Mouse (Mus musculus): ENCODE results near the gene Apbb1ip.
"Not testable (repeated sequence)": the region's sequence is repeated elsewhere in the genome, so short reads cannot be mapped to it uniquely, and the experiment has no call there.

Gene Apbb1ip

GRCm38 (mm10) chr2:22822293-22822692 lies 48.4 kb downstream of the Apbb1ip start:
- DNase-seq (ENCODE audit: low spot score), result no peak

DNA sequence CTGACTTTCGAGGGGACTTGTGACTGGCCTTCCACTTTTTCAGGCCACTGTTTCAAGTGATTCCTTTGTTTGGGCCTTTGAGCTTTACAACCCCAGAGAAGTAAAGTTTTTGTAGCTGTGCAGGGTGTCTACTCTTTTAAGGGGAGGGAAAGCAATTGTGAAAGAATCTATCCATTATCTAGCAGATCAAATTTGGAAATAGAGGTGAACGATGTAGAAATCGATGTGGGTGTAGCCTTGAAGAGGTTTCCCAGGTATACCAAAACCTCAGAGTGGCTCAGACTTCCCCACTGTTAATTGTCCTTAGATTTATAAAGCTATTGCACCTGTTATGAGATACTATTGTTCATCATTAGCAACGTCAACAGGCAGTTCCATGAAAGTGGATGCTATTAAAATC lies 71.6 kb downstream of the Apbb1ip start:
- no peak for DNase-seq (ENCODE audit: low spot score)

GRCm38 (mm10) chr2:22851900-22852299 lies 78.0 kb downstream of the Apbb1ip start:
- DNase-seq (ENCODE audit: low spot score), result no peak

GRCm38 (mm10) chr2:22857501-22857900 lies 83.6 kb downstream of the Apbb1ip start:
- DNase-seq (ENCODE audit: low spot score), result peak; percentile 9

DNA sequence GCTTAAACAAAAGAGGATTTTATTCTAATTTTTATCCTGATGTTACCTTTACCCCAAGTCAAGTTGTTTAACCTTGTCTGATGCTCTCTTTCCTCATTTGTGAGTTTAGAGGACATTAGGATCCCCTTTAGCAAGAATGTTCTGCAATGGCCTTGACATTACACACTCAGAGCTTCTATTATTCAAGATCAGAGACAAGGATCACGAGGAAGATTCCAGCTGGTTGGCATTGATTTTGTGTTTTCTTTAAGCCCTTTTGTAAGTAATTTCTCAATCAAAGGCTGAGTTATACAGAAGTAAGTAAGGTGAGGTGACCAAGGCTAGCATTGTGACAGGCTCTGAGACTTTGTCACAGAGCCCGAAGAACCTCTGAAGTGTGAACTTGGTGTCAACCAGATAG lies 88.3 kb downstream of the Apbb1ip start:
- DNase-seq (ENCODE audit: low spot score), result no peak

DNA sequence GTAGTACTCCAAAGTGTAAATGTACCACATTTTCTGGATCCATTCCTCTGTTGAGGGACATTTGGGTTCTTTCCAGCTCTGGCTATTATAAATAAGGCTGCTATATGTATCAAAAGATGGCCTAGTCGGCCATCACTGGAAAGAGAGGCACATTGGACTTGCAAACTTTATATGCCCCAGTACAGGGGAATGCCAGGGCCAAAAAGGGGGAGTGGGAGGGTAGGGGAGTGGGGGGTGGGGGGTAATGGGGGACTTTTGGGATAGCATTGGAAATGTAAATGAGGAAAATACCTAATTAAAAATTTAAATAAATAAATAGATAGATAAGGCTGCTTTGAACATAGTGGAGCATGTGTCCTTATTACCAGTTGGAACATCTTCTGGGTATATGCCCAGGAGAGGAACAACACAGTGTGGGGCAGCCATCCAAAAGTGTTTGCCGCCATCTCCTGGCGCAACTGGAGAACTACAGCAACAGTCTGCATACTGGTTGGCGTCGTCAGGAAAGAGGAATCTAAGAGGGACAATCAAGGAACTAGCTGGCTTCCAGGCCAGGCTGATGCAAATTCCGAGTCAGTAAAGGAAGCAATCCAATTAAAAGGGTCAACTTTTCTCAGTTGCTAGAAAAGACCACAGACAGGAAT lies 90.6 kb downstream of the Apbb1ip start:
- DNase-seq (ENCODE audit: low spot score), result peak; percentile 40

GRCm38 (mm10) chr2:22865818-22866217 lies 91.9 kb downstream of the Apbb1ip start:
- no peak for DNase-seq (ENCODE audit: low spot score)

DNA sequence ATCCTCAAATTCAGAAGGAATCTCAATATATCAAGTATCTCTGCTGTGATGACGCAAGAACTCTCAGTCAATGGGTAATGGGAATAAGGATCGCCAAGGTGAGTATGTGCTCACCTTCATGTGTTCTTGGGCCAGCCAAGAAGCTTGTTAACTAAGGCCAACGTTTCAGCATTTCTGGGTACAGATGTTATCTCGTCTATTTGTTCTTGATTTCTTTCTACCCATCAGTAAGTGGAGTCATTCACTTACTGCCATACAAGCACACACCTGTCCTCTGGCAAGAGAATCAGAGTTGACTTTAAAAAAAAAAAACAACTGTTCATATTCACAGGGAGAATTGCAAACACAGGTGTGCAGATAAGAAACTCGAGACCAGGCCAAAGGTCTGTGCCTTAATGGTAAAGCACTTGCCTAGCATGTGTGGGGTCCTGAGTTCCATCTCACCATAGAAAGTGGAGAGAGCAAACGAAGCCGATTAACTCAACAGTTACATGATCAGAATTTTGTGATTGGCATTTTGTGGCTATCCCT lies 93.1 kb downstream of the Apbb1ip start:
- no peak for DNase-seq (ENCODE audit: low spot score)

DNA sequence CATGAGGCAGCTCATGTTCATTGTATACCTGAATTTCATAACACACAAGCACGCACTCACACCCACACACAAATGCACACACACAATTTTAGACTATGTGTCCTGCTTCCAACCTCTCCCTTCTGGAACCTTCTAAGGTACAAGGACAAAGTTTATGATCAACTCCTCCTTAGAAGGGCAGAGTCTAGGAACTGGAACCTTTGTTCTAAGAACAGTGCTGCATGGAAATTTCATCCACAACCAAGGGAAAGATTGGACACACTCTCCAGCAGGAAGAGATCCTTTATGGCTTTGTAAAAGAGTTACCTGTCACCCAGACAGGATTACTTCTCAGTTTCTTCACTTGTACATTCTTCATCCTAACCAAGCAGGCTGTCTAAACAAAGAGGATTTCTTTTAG lies 99.3 kb downstream of the Apbb1ip start:
- DNase-seq (ENCODE audit: low spot score), result no peak

DNA sequence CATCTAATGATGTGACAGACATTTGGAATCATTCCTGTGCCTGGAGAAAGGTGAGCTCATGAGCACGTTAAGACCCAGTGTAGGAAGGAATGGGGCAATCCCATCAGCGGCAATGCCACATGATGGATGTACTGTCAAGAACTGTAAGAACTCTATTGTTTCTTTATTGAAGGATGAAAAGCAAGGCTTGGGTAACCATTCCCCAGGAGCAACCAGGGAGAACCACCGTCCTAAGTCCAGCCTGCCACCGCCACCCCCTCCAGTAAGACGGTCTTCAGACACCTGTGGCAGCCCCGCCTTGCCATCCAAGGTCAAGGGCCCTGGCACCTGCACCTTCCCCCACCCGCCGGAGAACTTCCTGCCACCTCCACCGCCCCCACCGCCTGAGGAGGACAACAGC lies 100.7 kb downstream of the Apbb1ip start:
- DNase-seq (ENCODE audit: low spot score), result no peak

GRCm38 (mm10) chr2:22876614-22877013 lies 102.7 kb downstream of the Apbb1ip start:
- no peak for DNase-seq (ENCODE audit: low spot score)

GRCm38 (mm10) chr2:22878781-22879180 lies 104.9 kb downstream of the Apbb1ip start:
- DNase-seq (ENCODE audit: low spot score), result no peak

DNA sequence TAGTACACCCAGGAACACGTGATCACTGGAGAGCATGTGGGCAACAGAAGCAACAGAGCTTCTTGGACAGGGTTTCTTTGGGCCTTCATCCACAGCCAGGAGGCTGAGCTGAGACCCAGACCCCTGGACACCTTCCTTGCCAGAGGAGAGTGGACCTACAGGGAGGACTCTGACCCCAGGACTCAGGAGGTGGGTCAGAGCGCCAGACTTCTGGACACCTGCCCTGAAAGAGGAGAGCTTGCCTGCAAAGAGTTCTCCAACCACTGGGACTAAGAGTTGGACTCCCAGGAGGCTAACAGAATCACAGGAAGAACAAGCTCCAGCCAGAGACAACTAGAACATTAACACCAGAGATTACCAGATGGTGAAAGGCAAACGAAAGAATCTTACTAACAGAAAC lies 106.8 kb downstream of the Apbb1ip start:
- DNase-seq (ENCODE audit: low spot score), result not testable (repeated sequence)

- DNase-seq (ENCODE audit: low spot score), result no peak
Measured at GRCm38 (mm10) chr2:22894932-22895281, 121.0 kb downstream of the Apbb1ip start.

DNA sequence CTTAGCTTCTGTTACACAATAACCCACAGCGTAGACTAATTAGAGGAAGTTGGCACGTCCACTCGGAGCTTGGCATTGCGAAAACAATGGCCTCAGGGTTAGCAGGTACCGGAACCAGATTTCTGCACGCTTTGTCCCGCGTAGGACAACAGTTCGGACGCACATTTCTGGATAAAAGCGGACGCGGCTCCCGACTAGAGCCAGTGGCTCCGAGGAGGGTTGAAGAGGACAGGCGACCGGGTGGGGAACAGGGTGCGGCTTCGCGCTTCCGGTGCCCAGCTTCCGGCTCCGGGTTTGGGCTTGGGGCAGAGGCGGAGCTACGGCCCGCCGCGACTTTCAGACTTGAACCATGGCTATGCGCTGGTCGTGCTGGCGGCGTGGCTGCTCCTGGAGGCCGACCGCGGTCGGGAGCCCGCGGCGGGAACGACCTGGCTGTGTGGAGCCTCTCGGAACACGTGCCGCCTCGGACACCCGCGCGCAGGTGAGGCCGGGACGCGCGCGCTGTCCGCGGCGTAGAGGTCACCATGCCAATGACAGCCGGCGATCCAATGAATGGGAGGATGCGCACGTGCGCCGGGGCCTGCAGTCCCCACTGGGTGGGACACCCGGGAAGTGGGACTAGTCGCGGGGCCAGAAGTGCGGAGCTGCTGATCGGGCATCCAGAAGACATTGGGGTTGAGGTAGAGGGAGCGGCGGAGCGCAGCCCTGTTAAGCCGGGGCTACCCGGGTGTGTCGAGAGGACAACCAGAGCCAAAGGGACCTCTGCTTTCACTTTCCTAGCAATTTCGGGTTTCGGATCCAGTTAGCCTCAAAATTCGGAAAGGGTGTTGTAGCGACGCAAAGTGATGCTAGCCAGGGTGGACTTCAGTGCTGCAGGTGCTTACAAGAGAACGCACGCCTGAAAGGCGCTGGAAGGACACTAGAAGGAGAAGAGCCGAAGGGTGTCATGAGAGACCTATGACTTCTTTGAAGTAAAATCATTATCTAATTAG lies 121.7 kb downstream of the Apbb1ip start, which contains the start of gene Pdss1:
TSS of gene Pdss1 (plus strand) at position 241 of the 992 bp plus-strand sequence.
- DNase-seq (ENCODE audit: low spot score), result peak; percentile 81

GRCm38 (mm10) chr2:22903947-22904346 lies 130.1 kb downstream of the Apbb1ip start:
- DNase-seq (ENCODE audit: low spot score), result no peak

GRCm38 (mm10) chr2:22914421-22914820 lies 140.5 kb downstream of the Apbb1ip start:
- DNase-seq (ENCODE audit: low spot score), result no peak

GRCm38 (mm10) chr2:22918651-22919050 lies 144.8 kb downstream of the Apbb1ip start:
- no peak for DNase-seq (ENCODE audit: low spot score)
